Mouse (Mus musculus) frontal cortex, postnatal 14 days (tissue): ENCODE results near the gene Lactb.

ENCODE experiments used
- DNase-seq, 2 experiments: peaks; one replicate each; pipeline ENCODE4 v3.0.0; 2022; ENCODE audit warnings: low spot score in 2 of 2

Gene Lactb

GRCm38 (mm10) chr9:66975239-66975645 is at the start of gene Lactb:
Lactb (minus strand) TSS chr9:66975484.
- peak; percentile 89 to 95 for DNase-seq

GRCm38 (mm10) chr9:67023371-67023770 is 48.1 kb upstream of the Lactb start:
- DNase-seq, result no peak

GRCm38 (mm10) chr9:67020063-67020462 is 44.8 kb upstream of the Lactb start:
- no peak for DNase-seq

GRCm38 (mm10) chr9:67013501-67013900 is 38.2 kb upstream of the Lactb start:
- no peak for DNase-seq

GRCm38 (mm10) chr9:67012470-67012869 is 37.2 kb upstream of the Lactb start:
- no peak for DNase-seq

GRCm38 (mm10) chr9:67011483-67011882 is 36.2 kb upstream of the Lactb start:
- no peak for DNase-seq

- no peak for DNase-seq
These were observed 33.5 kb upstream of the Lactb start for GRCm38 (mm10) chr9:67008781-67009180.

GRCm38 (mm10) chr9:67006376-67006775 is 31.1 kb upstream of the Lactb start:
- no peak for DNase-seq

GRCm38 (mm10) chr9:67005161-67005742 is 30.0 kb upstream of the Lactb start:
- DNase-seq, result no peak

GRCm38 (mm10) chr9:67003656-67004055 is 28.4 kb upstream of the Lactb start:
- no peak for DNase-seq

GRCm38 (mm10) chr9:67003156-67003555 is 27.9 kb upstream of the Lactb start:
- DNase-seq, result no peak

GRCm38 (mm10) chr9:67001506-67001905 is 26.2 kb upstream of the Lactb start:
- DNase-seq, result no peak

GRCm38 (mm10) chr9:67001050-67001449 is 25.8 kb upstream of the Lactb start:
- peak in 1 of 2 experiments; percentile 57 for DNase-seq

GRCm38 (mm10) chr9:66999698-67000097 is 24.4 kb upstream of the Lactb start:
- no peak for DNase-seq

GRCm38 (mm10) chr9:66991750-66992410 is 16.6 kb upstream of the Lactb start:
- DNase-seq, result no peak

GRCm38 (mm10) chr9:66991021-66991749 is 15.9 kb upstream of the Lactb start:
- DNase-seq, result no peak

- DNase-seq, result no peak
These were observed 14.8 kb upstream of the Lactb start for GRCm38 (mm10) chr9:66990046-66990445.

GRCm38 (mm10) chr9:66989581-66989980 is 14.3 kb upstream of the Lactb start:
- DNase-seq, result no peak

- DNase-seq, result no peak
These were observed 13.7 kb upstream of the Lactb start for GRCm38 (mm10) chr9:66988888-66989414.

GRCm38 (mm10) chr9:66988198-66988887 is 13.1 kb upstream of the Lactb start:
- DNase-seq, result no peak

GRCm38 (mm10) chr9:66985377-66985776 is 10.1 kb upstream of the Lactb start:
- DNase-seq, result no peak

- DNase-seq, result no peak
These were observed 6.8 kb upstream of the Lactb start for GRCm38 (mm10) chr9:66982085-66982484.
